Comparison of ENCODE assay signal across 11 mouse cellular contexts in the genomic region with DNA sequence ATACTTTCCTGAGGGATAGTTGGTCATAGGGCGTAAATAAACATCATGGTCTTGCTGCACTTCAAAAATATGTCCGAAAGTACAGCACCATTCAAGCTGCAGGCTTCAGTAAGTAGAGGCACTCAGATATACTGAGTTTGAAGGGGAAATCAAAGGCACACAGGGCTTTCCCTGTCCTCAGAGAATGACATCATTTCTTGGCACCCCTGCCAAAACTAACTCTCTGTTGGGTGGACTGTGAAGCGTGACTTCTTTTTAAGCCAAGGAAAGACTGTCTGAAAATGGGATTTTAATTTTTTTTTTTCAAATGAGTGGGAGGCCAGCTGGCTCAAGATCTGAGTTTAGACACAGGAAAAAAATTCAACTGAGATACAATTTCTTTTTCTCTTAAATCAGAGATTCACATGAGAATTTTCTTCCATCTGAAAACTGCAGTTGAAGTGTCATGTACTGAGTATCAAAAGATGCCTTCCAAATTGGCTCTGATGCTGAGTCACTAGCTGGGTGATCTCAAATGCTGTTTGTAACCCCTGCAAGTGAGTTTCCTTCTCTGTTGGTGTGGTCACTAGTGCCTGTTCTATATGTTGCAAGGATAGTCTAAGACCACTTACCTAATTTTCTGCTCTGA.
DNase-seq lines count a peak whose midpoint lies in the region; ATAC-seq and TF ChIP-seq lines count a peak whose summit lies in the region.
"Had no signal": no experiment of that assay in that cellular context is flagged by ENCODE, and none has a peak within 500 bp of the region (broad histone marks: within the 10 kb centered on the region; RNA-seq: fewer than 3 reads in every experiment).

No protein-coding gene starts in this region.

- no peaks in the 10 kb centered on the region for H3K4me1 ChIP-seq in hindbrain, embryonic 16.5 days (ENCODE audit: control insufficient read depth, insufficient read depth, low read depth, low read length)
- H3K4me1 ChIP-seq in hindbrain, embryonic 12.5 days, result no peaks in the 10 kb centered on the region
- H3K4me1 ChIP-seq in forebrain, postnatal 0 days (ENCODE audit: insufficient read depth), result no peaks in the 10 kb centered on the region
- H3K4me1 ChIP-seq: stomach, embryonic 15.5 days had no signal

- WGBS in hindbrain, embryonic 16.5 days, result 63% methylated on average over 3 of the region's 3 CpGs
- WGBS in hindbrain, embryonic 12.5 days, result 75% methylated on average over 3 of the region's 3 CpGs
- WGBS in forebrain, postnatal 0 days, result 36% methylated on average over 3 of the region's 3 CpGs

- no peaks in the 10 kb centered on the region for H3K27me3 ChIP-seq in hindbrain, embryonic 16.5 days (replicated peaks; ENCODE audit: control insufficient read depth, insufficient read depth, low read length)
- no peaks in the 10 kb centered on the region for H3K27me3 ChIP-seq in hindbrain, embryonic 12.5 days
- H3K27me3 ChIP-seq in forebrain, postnatal 0 days (ENCODE audit: insufficient read depth, low read length), result no peaks in the 10 kb centered on the region
- H3K27me3 ChIP-seq: stomach, embryonic 15.5 days had no signal

- peak overlapping the region; percentile 29; the same call in 1 of the 2 replicates for H3K27ac ChIP-seq in hindbrain, embryonic 16.5 days (ENCODE audit: low read depth, low read length)
- no peak overlapping the region for H3K27ac ChIP-seq in hindbrain, embryonic 12.5 days
- H3K27ac ChIP-seq in forebrain, postnatal 0 days (ENCODE audit: low read depth, low read length), result no peak overlapping the region; the same call in 1 of the 2 replicates
- H3K27ac ChIP-seq: stomach, embryonic 15.5 days had no signal

- H3K4me3 ChIP-seq in hindbrain, embryonic 16.5 days (ENCODE audit: low read length), result no peak overlapping the region
- no peak overlapping the region for H3K4me3 ChIP-seq in hindbrain, embryonic 12.5 days
- H3K4me3 ChIP-seq in forebrain, postnatal 0 days (ENCODE audit: low read depth, low read length), result no peak overlapping the region
- H3K4me3 ChIP-seq: erythroblast, embryonic 14.5 days; stomach, embryonic 15.5 days had no signal

- no peak overlapping the region for H3K9ac ChIP-seq in hindbrain, embryonic 16.5 days (ENCODE audit: low read depth, low read length)
- no peak overlapping the region for H3K9ac ChIP-seq in hindbrain, embryonic 12.5 days
- no peak overlapping the region for H3K9ac ChIP-seq in forebrain, postnatal 0 days
- H3K9ac ChIP-seq: stomach, embryonic 15.5 days had no signal

- TF ChIP-seq CTCF in forebrain, postnatal 0 days (IDR thresholded peaks at IDR 0.05; ENCODE audit: low read depth), result no peak

- DNase-seq in adrenal gland, postnatal 14 days, result peak; percentile 49
- peak; percentile 81 for DNase-seq in forebrain, postnatal 0 days
- DNase-seq in layer of hippocampus, adult 9-10 months (ENCODE audit: low spot score), result peak; percentile 27
- DNase-seq in right cerebral cortex, postnatal 10 days (ENCODE audit: low spot score in 2 of 2), result peak; percentile 91 to 93
- DNase-seq in T-cell, adult 2 months (ENCODE audit: low spot score), result no peak
- DNase-seq in c-Kit-positive CD71-positive TER-119-positive erythroid progenitor cells, embryonic 14.5 days (ENCODE audit: low spot score), result no peak

- H3K9me3 ChIP-seq in hindbrain, embryonic 16.5 days (ENCODE audit: control insufficient read depth, low read length), result no peaks in the 10 kb centered on the region
- H3K9me3 ChIP-seq in hindbrain, embryonic 12.5 days (replicated peaks), result no peaks in the 10 kb centered on the region
- H3K9me3 ChIP-seq in forebrain, postnatal 0 days (ENCODE audit: low read length), result no peaks in the 10 kb centered on the region
- H3K9me3 ChIP-seq: G1E; stomach, embryonic 15.5 days had no signal

- peak; percentile 85 for ATAC-seq in hindbrain, embryonic 16.5 days
- ATAC-seq in hindbrain, embryonic 12.5 days (ENCODE audit: low FRiP score), result no peak
- peak; percentile 90 for ATAC-seq in forebrain, postnatal 0 days

- no peak overlapping the region for H3K4me2 ChIP-seq in hindbrain, embryonic 16.5 days (ENCODE audit: low read length)
- H3K4me2 ChIP-seq in hindbrain, embryonic 12.5 days (replicated peaks), result no peak overlapping the region
- no peak overlapping the region for H3K4me2 ChIP-seq in forebrain, postnatal 0 days (ENCODE audit: low read depth)
- H3K4me2 ChIP-seq: stomach, embryonic 15.5 days had no signal

- no peaks in the 10 kb centered on the region for H3K36me3 ChIP-seq in hindbrain, embryonic 16.5 days (ENCODE audit: control insufficient read depth, insufficient read depth, low read length)
- no peaks in the 10 kb centered on the region for H3K36me3 ChIP-seq in hindbrain, embryonic 12.5 days
- H3K36me3 ChIP-seq in forebrain, postnatal 0 days (ENCODE audit: insufficient read depth), result no peaks in the 10 kb centered on the region
- H3K36me3 ChIP-seq: G1E; stomach, embryonic 15.5 days had no signal

Comparison
In these comparisons a context has a peak if more than half of its experiments do, and no peak if none do; other contexts are left out.
1. DNase-seq: peak in adrenal gland, postnatal 14 days (single experiment), forebrain, postnatal 0 days (single experiment), layer of hippocampus, adult 9-10 months (single experiment) and right cerebral cortex, postnatal 10 days (2 of 2); none in T-cell, adult 2 months (single experiment) and c-Kit-positive CD71-positive TER-119-positive erythroid progenitor cells, embryonic 14.5 days (single experiment).